Mouse (Mus musculus) spleen, postnatal 10 days (tissue): ENCODE data around the gene Brf1.

Experiments used
- DNase-seq, 2 experiments: peaks; one replicate each; pipeline ENCODE4 v3.0.0; 2021 to 2022; ENCODE audit warnings: low spot score in 2 of 2

The Brf1 gene

DNA sequence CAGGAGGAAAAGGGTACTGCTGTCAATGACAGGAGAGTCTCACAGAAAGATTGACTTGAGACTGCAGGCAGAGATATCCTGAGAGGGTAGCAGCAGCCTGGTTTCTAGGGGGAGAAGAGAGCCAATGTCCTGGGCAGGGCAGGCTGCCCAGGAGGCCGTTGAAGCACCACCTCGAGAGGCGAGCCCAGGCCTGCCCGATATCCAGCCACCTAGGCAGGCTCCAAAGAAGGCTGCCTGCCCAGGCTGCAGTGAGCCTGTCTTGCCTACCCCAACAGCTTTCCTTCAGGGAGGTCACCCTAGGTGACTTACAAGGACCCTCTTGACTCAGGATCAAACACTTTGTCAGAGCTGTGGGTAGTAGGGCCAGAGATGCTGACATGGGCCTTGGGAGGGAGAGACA lies 60.3 kb downstream of the Brf1 start:
- DNase-seq, result no peak

DNA sequence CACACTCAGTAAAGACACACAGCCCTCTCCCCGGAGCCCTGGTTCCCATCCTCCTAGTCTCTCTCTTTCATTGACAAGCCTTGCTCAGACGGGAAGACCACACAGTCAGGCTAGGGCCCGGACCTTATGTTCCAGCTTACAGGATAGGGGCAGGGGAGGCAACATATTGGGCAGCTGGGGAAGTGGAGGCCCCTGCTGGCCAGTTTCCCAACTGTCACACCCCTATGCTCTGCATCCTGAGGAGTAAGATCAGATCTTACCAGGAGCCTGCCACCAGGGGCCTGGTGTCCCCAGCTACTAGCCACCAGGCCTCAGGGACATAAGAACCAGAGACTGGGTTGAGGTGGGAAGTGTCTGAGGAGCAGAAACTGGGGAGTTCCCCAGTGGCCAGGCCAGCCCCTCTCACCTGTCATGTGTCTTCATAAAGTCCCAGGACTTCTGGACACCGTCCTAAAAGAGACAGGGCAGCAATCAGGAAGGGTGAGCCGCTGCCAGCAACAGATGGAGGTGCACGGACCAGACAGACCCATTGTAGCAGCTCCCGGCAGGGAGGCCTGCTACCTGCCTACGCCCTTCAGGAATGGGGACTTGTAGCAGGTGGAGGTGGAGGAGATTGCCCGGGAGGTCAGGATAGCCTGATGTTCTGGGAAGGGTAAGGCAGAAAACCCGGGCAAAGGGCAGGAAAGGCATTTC lies 61.5 kb downstream of the Brf1 start:
- DNase-seq, result no peak

DNA sequence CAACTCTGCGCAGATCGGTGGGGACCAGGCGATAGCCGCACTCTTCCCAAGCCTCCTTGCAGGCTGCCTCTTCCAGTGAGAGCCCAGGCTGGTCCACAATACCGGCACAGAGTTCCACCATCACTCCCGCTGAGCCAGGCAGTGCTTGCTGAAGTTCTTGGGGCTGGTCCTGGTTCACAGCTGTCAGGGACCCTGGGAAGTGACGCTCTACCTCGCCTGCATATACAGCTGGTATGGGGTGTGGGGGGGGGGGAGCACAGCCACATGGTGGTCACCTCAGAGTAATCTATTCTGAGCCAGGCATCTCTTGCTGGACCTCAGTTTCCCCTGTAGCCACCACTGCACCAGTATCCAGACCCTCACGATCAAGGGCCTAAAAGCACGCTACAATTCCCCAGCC lies 62.1 kb downstream of the Brf1 start:
- DNase-seq, result no peak

DNA sequence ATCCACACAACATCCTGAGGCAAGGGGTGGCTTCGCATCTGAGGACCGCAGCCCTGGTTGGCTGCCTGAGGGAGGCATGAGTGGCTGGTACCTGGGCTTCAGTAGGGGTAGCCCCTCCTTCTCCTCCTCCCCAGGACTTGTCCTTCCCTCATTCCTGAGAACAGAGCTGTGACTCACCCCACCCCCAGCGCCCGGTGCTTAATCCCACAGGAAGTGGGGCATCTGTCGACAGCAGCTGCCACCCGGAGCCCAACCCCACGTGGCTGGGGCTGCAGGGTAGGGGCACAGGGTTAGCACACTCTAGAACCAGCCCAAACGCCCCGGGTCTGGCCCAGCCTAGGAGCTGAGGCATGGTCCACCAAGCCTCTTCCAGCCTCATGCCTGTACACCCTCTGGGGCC lies 62.6 kb downstream of the Brf1 start:
- no peak for DNase-seq

DNA sequence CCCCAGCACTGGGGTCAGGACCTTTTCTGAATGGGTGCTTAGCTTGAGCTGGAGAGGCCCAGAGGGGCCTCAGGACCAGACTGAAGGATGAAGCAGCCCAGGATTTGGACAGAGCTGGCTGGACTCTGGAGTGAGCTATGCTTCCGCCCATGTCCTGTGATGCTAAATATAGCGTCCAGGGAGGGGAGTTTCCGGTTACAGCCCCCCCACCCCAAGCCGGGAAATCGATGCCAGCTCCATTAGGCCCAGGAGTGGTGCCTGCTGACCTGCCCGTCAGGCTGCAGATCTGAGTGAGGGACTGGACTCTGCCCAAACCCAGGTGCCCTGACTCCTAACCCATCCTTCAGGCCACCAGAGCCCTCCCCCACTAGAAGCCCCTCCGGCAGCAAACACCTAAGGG lies 67.9 kb downstream of the Brf1 start:
- DNase-seq, result no peak

DNA sequence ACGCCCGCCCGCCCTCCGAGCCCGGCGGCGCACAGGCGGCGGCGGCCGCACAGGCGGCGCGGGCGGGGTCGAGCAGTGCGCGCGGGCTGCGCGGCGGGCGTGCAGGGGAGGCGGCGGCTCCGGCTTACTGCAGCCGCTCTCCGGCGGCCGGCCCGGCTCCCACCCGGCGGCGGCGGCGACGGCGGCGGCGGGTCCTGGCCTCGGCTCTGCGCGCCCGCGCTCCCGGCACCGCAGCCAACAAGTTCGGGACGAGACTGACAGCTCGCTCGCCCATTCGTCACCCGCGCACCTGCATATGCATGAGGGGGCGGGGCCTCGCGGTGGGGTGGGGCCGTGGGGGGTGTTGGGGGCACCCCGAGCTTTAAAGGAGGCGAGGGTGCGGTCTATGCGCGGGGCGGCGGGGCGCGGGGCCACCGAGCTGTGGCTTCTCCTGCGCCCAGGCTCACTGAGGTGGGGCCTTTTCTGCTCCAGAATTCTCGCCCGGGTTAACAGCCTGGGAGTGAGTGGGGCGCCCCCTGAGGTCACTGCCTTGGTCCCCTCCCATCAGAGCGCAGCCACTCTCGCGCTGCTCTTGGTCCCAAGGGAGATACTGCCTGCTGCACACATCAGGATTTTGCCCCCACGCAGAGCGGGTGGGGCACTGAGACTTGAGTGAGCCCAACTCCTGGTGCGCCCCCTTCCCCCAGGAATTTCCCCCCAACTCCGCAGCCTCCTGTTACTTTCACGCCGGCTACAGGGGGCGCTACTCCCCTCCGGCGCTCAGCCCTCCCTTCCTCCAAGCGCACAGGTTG lies 70.7 kb downstream of the Brf1 start, which contains the start of gene Jag2:
Jag2 (minus strand) TSS at position 215 of the 791 bp plus-strand sequence.
- peak; percentile 18 to 52 for DNase-seq

DNA sequence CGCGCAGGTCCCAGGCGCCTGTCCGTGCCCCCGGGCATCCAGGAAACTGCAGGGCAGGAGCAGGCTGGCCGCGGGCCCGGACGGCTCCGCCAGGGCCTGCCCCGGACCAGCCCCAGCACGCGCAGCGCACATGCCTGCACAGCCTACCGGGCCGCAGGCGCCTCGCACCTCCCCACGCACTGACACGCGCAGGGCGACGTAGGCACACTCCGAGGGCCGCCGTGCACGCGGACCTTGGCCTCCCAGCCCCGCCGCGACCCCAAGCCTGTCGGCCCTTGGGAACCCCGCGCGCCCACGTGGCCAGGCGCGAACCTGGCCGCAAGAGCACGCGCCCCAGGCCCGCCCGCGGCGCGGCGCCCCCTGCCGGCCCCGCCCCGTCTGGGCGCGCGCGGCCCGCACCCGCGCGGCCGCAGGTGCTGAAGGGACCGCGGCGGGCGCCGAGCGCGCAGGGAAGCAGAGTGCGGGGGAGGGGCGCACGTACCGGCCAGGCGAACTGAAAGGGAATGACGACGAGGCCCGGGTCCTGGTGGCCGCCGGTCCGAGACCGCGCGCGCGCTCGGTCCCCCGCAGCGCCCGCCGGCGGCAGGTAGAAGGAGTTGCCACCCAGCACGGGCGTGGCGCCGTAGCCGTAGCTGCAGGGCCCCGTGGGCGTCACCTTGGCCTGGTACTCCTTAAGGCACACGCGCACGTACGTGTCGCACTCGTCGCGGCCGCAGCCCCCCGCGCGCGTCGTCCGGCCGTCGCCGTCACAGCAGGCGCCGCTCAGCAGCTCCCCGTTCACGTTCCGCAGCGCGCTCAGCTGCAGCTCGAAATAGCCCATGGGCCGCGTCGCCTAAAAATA lies 71.9 kb downstream of the Brf1 start:
- peak in 1 of 2 experiments; percentile 19 for DNase-seq

DNA sequence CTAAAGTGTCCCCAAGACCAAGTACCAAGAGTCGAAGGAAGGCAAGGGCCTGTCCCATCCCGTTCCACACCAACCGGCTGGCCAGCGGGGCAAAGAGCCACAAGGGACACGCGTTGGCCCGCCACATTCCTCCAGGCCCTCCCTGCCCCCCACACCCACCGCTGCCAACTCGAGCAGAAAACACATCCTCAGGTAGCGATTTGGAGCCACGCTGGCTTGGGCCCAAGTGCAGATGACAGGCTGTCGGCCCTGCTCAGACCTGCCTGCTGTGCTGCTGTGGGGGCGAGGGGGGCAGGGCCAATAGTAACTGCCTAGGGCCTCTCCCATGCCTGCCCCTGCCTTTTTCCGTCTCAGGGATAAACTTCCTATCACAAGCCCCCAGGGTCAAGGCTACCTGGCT lies 73.2 kb downstream of the Brf1 start:
- no peak for DNase-seq

DNA sequence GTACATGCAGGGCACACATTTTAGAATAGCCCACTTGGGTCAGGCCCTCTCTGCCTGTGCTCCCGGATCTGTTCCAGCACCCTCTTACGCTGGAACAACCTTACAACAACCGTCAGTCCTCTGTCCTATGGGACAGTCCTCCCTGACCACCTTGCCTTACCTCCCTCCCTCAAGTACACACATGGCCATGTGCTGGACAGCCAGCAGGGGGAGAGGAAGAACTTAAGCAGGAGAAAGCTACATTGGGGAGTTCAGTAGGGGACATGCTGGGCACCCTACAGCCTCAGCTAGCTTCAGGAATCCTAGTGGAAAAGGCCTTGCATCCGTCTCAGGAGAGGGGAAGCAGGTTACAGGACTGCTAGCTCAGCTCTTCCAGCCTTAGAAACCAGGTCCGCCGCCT lies 74.6 kb downstream of the Brf1 start:
- no peak for DNase-seq

DNA sequence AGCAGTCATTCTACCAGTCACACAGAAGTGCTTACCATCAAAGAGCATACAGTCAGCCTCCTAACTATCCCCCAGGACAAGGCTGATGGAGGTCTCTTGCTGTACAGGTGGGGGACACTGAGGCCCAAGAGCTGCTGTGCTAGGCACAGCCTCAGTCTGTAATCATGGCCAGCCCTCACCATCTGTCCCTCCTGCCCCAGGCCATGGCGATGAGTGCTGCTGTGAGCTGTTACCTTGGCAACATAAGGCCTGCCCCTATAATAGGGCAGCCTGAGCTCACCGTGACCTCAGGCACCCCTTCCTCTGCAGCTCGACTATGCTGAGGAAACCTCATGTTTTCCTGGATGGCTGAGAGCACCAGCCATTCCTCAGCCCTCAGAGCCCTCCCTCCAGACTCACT lies 78.0 kb downstream of the Brf1 start:
- DNase-seq, result no peak

DNA sequence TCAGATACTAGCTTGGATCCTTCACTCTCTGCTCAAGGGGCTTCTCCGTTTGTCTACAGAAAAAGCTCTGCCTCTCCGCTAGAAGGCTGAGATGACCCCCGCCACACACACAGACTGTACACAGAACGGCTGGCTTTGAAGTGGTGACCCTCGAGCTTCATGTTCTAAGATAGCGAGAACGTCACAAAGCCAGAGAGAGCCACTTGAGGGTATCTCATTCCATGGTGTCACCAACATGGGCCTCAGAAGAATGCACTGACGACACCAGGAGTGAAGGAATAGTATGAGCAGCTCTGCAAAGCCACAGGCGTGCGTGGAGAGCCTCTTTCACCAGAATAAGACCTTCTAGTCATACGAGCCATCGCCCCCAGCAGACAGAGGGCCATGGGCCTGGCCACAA lies 79.0 kb downstream of the Brf1 start:
- no peak for DNase-seq

DNA sequence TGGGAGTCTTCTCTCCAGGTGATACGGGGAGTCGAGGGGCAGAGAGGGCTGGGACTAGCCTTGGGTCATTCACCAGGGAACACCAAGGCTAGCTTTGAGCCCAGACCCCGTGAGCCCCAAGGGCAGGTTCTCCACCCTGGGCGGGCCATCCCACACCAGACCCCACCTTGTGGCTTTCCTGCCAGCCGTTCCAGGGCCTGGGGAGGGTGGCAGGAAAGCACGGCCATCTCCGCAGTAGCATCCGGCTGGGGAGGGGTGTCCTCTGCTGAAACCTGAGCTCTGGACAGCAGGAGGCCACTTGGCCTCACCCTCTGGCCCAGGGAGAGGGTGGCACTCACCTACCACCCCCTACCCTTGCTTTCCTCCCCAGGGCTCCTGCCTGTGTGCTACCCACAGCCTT lies 82.6 kb downstream of the Brf1 start:
- DNase-seq, result no peak

DNA sequence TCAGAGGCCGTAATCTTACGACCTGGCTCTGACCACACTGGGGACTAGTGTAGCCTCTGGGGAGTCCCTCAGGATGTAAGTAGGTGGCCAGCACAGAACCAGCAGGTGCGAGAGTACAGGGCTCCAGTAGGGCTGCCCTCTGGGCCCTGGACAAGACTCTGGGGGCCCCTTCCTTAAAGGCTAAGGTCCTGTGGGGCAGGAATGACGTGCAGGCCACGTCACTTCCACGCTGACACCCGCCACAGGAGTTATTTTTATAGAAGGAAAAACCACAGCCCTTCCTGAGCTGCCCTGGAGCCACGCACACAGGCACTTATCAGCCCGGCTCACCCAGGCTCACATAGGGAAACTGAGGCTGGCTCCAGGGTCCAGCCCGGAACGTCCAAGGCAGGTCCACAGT lies 83.0 kb downstream of the Brf1 start:
- DNase-seq, result no peak

DNA sequence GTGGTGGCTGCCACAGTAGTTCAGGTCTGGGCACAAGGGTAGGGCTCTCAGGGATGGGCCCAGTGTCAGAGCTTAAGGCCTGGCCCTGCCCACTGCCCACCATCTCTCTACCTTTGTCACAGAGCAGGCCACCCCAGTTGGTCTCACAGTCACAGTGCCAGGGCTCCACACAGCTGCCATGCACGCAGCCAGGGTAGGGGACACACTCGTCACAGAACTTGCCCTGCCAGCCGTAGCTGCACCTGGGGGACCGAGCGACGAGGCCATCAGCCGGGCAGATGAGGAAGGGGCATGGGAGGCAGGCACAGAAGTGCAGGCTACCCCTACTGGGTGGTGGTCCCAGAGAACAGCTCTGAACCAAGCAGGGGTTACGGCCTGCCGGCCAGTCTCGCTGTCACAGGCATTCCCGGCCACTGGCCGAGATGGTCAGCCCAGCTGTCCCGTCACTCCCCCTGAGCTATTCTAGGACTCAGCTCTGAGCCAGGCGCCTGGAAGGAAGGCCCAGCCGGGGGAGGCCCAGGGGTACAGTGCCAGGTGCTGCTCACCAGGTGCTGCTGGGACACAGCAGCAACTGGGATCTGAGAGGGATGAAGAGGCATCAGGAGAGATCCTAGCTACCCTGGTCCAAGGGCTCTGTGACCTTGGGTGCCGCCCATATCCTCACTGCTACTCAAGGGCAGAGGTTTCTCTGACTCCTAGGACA lies 83.7 kb downstream of the Brf1 start:
- no peak for DNase-seq

DNA sequence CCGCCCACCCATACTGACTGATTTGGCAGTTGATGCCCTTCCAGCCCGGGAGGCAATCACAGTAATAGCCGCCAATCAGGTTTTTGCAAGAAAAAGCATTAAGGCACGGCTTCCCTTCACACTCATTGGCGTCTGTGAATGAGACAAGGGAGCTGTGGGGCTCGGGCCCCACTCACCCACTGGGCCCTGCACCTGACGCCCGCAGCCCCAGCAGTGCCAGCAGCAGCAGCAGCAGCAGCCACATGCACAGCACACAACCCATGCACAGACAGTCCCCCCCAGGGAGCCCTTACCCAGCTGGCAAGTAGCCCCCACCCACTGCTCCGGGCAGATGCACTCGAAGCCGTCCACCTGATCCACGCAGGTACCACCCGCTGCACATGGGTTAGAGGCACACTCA lies 84.9 kb downstream of the Brf1 start:
- no peak for DNase-seq

DNA sequence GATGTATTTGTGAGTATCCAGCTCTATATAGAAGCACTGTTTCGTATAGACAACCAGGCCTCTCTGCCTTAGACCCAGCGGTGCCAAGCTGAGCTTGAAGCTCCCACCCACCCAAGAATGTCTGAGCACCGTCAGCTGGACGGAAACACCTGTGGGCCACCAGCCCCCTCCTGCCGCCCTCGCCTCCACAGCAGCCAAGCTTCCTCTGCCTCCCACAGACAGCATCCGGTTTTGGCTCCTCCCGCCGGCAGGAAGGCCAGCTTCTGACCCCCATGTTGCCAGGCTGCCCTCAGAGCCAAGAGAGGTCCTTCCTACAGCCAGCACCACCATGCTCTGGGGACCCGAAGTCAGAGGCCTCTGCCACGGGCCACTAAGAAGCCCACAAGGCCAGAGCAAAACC lies 86.0 kb downstream of the Brf1 start:
- no peak for DNase-seq

DNA sequence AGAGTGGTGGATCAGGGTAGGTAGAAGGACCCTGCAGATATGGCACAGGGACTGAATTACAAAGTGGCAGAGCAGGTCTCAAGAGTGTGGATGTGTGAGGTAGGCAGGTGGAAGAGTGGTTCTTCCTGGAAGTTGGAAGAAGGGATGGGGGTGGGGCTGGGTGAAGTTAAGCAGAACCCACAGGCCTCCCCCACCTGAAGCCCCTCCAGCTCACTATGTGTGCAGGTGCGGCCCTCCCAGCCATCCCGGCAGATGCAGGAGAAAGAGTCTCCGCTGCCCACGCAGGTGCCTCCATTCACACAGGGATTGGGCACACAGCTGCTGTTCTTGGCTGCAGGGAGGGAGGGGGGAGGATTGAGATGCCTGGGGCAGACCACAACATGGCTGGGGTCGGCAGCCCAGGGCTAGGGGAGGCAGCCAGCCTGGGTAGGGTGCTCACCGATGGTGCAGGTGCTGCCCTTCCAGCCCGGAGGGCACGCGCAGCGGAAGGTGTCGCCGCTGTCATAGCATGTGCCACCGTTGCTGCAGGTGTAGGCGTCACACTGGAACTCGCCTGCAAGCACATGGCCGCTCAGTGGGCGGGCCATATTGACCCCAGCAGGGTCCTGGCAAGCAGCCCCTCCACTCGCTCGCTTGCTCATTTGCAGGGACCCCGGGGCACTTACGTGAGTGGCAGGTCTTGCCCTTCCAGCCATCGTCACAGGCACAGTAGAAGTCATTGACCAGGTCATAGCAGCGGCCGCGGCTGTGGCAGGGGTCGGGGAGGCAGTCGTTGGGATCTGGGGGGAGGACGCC lies 87.4 kb downstream of the Brf1 start:
- DNase-seq, result no peak

DNA sequence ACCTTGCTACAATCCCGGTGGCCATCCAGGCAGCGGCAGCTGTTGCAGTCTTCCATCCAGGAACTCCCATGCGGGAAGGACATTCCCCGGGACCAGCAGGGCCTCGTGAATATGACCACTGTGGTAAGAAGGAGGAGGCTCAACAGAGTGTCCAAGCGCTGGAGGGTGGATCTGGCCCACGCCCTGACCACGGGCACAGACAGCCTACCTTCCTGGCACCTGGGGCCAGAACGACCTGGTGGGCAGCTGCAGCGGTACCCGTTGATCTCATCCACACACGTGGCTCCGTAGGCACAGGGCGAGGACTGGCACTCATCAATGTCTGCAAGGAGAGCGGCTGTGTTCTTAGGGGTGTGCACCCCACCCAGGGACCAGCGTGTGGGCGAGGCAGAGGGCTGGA lies 88.8 kb downstream of the Brf1 start:
- no peak for DNase-seq
